Mouse (Mus musculus) midbrain, embryonic 14.5 days (tissue): ENCODE data around the gene Bcl7c. TPM values are rescaled to one million over a fixed set of nuclear protein-coding genes. Genes with fewer than 3 reads are reported as not detected.
"Not testable (repeated sequence)": the region's sequence is repeated elsewhere in the genome, so short reads cannot be mapped to it uniquely, and the experiment has no call there.

Experiments
- ATAC-seq: fragments of 200-750 bp; cut with Nextera tagmentation; 2 replicates; pipeline ENCODE4 v1.8.0; 2017; ENCODE audit warnings: moderate number of reproducible peaks, moderate library complexity; ENCODE audit not compliant: low FRiP score, low TSS enrichment
- DNase-seq: peaks from one replicate; pipeline ENCODE4 v3.0.0-alpha.2; 2015
- H3K27ac ChIP-seq: fragments of 300-500 bp; sonication (generic); replicated peaks from 2 replicates; pipeline ENCODE4 v1.5.1; 2014; ENCODE audit warnings: mild to moderate bottlenecking, low read depth, low read length, moderate library complexity
- H3K27me3 ChIP-seq: fragments of 300-500 bp; sonication (generic); 2 replicates; pipeline ENCODE4 v1.6.1; 2014; ENCODE audit warnings: low read length, control low read depth, mixed read lengths; ENCODE audit not compliant: control insufficient read depth, insufficient read depth
- H3K36me3 ChIP-seq: fragments of 300-500 bp; sonication (generic); 2 replicates; pipeline ENCODE4 v1.6.1; 2014; ENCODE audit warnings: low read length, control low read depth; ENCODE audit not compliant: control insufficient read depth, insufficient read depth
- H3K4me1 ChIP-seq: fragments of 300-500 bp; sonication (generic); 2 replicates; pipeline ENCODE4 v1.6.1; 2014; ENCODE audit warnings: mild to moderate bottlenecking, antibody characterized with exemption, low read length, control low read depth; ENCODE audit not compliant: control insufficient read depth, insufficient read depth
- H3K4me2 ChIP-seq: fragments of 300-500 bp; sonication (generic); 2 replicates; pipeline ENCODE4 v1.6.1; 2014; ENCODE audit warnings: mild to moderate bottlenecking, low read length, moderate library complexity
- H3K4me3 ChIP-seq: fragments of 300-500 bp; sonication (generic); replicated peaks from 2 replicates; pipeline ENCODE4 v1.5.1; 2014; ENCODE audit warnings: low read depth, low read length
- H3K9ac ChIP-seq: fragments of 300-500 bp; sonication (generic); replicated peaks from 2 replicates; pipeline ENCODE4 v1.6.1; 2014; ENCODE audit warnings: mild to moderate bottlenecking, low read length, moderate library complexity
- H3K9me3 ChIP-seq: fragments of 300-500 bp; sonication (generic); 2 replicates; pipeline ENCODE4 v1.6.1; 2016; ENCODE audit warnings: low read length, control low read depth, mixed read lengths; ENCODE audit not compliant: control insufficient read depth
- WGBS: fragments of 180-500 bp; shearing (Covaris S2); extraction: QIAGEN DNeasy Blood & Tissue Kit; methylation state at CpG from one replicate; pipeline ENCODE4 v1.1.7; 2014; 5-methylcytosine and 5-hydroxymethylcytosine counted together
- polyA plus RNA-seq: library from polyadenylated mRNA; unstranded; fragments of >200 nt; fragmentation: Nextera tagmentation; extraction: Ambion mirVana; gene quantifications from 2 replicates; pipeline ENCODE4 v1.2.1, GENCODE M21; 2014

Bcl7c gene
- polyA plus RNA-seq, 1 experiment from 2014 or later: 54.0 TPM

GRCm38 (mm10) chr7:127746494-127747491 lies 38.1 kb upstream of the Bcl7c start:
- WGBS: under 1% methylated on average over 53 of the region's 62 CpGs
- 0 out of 2 replicates have a peak, but pooled peaks have one; percentile 4 for ATAC-seq
- H3K36me3 ChIP-seq: peaks cover 40% of the 10 kb centered on the region
- peak overlapping the region; percentile 94 for H3K4me2 ChIP-seq
- H3K27me3 ChIP-seq: no peaks in the 10 kb centered on the region
- H3K4me3 ChIP-seq: peak overlapping the region; percentile 93
- DNase-seq: peak; percentile 47
- H3K9ac ChIP-seq: peak overlapping the region; percentile 93
- peaks cover 18% of the 10 kb centered on the region for H3K4me1 ChIP-seq
- no peaks in the 10 kb centered on the region for H3K9me3 ChIP-seq
- peak overlapping the region; percentile 89 for H3K27ac ChIP-seq

GRCm38 (mm10) chr7:127745652-127746493 lies 37.1 kb upstream of the Bcl7c start:
- DNase-seq: peak; percentile 99
- peaks cover 31% of the 10 kb centered on the region for H3K36me3 ChIP-seq
- peak; percentile 90 for ATAC-seq
- no peaks in the 10 kb centered on the region for H3K27me3 ChIP-seq
- WGBS: under 1% methylated on average over 39 of the region's 39 CpGs
- peak overlapping the region; percentile 93 for H3K9ac ChIP-seq
- H3K4me3 ChIP-seq: peak overlapping the region; percentile 93
- peaks cover 18% of the 10 kb centered on the region for H3K4me1 ChIP-seq
- H3K4me2 ChIP-seq: peak overlapping the region; percentile 94
- no peaks in the 10 kb centered on the region for H3K9me3 ChIP-seq
- H3K27ac ChIP-seq: peak overlapping the region; percentile 89

- WGBS: 0% methylated on average over 19 of the region's 19 CpGs
- peak; percentile 85 for ATAC-seq
- Histone ChIP-seq H3K4me2 (peak overlapping the region; percentile 83), H3K36me3 (peaks cover 25% of the 10 kb centered on the region), H3K4me3 (peak overlapping the region; percentile 93), H3K27ac (peak overlapping the region; percentile 89), H3K9me3 (no peaks in the 10 kb centered on the region), H3K27me3 (no peaks in the 10 kb centered on the region), H3K9ac (peak overlapping the region; percentile 41), H3K4me1 (peaks cover 18% of the 10 kb centered on the region)
- DNase-seq: peak; percentile 98
Observed at GRCm38 (mm10) chr7:127745251-127745651, 36.5 kb upstream of the Bcl7c start.

GRCm38 (mm10) chr7:127744366-127745045 lies 35.8 kb upstream of the Bcl7c start, which contains the start of gene Fbxl19:
Fbxl19 (plus strand) TSS chr7:127744543.
- peak; percentile 85 for DNase-seq

GRCm38 (mm10) chr7:127732066-127732465 lies 23.3 kb upstream of the Bcl7c start, which contains the start of gene Ctf2:
Ctf2 (minus strand) TSS chr7:127732166.
- H3K4me2 ChIP-seq, H3K4me3 ChIP-seq, H3K4me1 ChIP-seq, H3K27ac ChIP-seq, H3K27me3 ChIP-seq, DNase-seq, H3K9me3 ChIP-seq, H3K36me3 ChIP-seq, H3K9ac ChIP-seq, ATAC-seq: not testable (repeated sequence)
- WGBS: no CpG with 5 or more reads among the region's 5 CpGs

More at GRCm38 (mm10) chr7:127744366-127745045, 35.8 kb upstream of the Bcl7c start, which contains the start of gene Fbxl19:
- WGBS: under 1% methylated on average over 26 of the region's 26 CpGs
- Histone ChIP-seq H3K4me3 (peak within 1 kb of the TSS; percentile 93), H3K36me3 (peaks cover 17% of the 10 kb centered on the region), H3K4me1 (peaks cover 18% of the 10 kb centered on the region), H3K9me3 (no peaks in the 10 kb centered on the region), H3K9ac (peak within 1 kb of the TSS; percentile 41), H3K4me2 (peak within 1 kb of the TSS; percentile 83), H3K27ac (peak within 1 kb of the TSS; percentile 89), H3K27me3 (no peaks in the 10 kb centered on the region)
- ATAC-seq: no peak

GRCm38 (mm10) chr7:127730170-127730569 lies 21.4 kb upstream of the Bcl7c start:
- Histone ChIP-seq H3K4me2 (no peak overlapping the region), H3K36me3 (no peaks in the 10 kb centered on the region), H3K27me3 (no peaks in the 10 kb centered on the region), H3K9me3 (no peaks in the 10 kb centered on the region), H3K4me3 (no peak overlapping the region), H3K27ac (no peak overlapping the region), H3K9ac (no peak overlapping the region), H3K4me1 (no peaks in the 10 kb centered on the region)
- ATAC-seq: no peak
- WGBS: 71% methylated on average over 4 of the region's 4 CpGs
- no peak for DNase-seq

- 87% methylated on average over 7 of the region's 7 CpGs for WGBS
- Histone ChIP-seq H3K9ac (no peak overlapping the region), H3K36me3 (no peaks in the 10 kb centered on the region), H3K27me3 (no peaks in the 10 kb centered on the region), H3K4me1 (no peaks in the 10 kb centered on the region), H3K4me3 (no peak overlapping the region), H3K4me2 (no peak overlapping the region), H3K9me3 (no peaks in the 10 kb centered on the region), H3K27ac (no peak overlapping the region)
- DNase-seq: no peak
- no peak for ATAC-seq
Observed at GRCm38 (mm10) chr7:127727898-127728297, 19.2 kb upstream of the Bcl7c start.

GRCm38 (mm10) chr7:127725924-127726323 lies 17.2 kb upstream of the Bcl7c start:
- Histone ChIP-seq H3K9me3 (no peaks in the 10 kb centered on the region), H3K4me2 (no peak overlapping the region), H3K27me3 (no peaks in the 10 kb centered on the region), H3K36me3 (no peaks in the 10 kb centered on the region), H3K4me1 (no peaks in the 10 kb centered on the region), H3K9ac (no peak overlapping the region), H3K4me3 (no peak overlapping the region), H3K27ac (no peak overlapping the region)
- ATAC-seq (no peak), DNase-seq (no peak)
- WGBS: 43% methylated on average over 6 of the region's 6 CpGs
